Mouse (Mus musculus): ENCODE measurements around the gene Ahnak2. TPM values are rescaled to one million over a fixed set of nuclear protein-coding genes. Genes with fewer than 3 reads are reported as not detected.

Ahnak2 gene
- total RNA-seq, 2 experiments from 2014 or later, result 15.3 to 16.6 TPM

DNA sequence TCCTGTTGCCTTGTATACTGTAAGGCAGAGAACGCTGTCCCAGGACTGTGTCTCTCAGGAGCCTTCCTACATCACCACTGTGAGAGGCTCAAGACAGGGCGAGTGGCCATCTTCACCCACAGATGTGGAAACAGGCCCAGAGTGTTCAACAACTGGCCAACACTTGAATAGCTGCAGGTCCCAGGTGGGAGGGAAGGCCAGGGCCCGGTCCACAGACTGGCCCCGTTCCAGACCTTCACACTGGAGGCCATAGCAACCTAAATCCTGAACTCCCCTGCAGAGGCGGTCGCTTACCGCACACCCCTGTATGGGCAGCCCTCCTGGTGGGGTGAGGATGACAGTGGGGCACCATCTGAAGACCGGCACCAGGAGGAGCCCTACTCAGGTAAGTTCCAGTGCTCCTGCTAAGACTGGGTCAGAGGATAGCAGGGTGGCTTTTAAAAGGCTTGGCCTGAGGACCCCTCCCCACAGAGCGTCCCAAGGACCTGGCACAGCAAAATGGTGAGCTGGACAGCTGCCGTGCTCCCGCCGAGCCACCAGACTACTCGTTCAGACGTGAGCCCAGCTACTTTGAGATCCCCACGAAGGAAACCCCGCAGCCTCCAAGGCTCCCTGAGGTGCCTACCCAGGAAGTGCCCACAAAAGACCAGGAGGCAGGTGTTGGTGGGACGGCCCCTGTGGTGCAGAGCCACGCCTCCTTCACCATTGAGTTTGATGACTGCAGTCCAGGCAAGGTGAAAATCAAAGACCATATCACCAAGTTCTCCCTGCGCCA, 67.4 kb downstream of the Ahnak2 start:
- DNase-seq, result no peak

- DNase-seq, result no peak
Observed at GRCm38 (mm10) chr12:112734108-112734820, 68.2 kb downstream of the Ahnak2 start.

DNA sequence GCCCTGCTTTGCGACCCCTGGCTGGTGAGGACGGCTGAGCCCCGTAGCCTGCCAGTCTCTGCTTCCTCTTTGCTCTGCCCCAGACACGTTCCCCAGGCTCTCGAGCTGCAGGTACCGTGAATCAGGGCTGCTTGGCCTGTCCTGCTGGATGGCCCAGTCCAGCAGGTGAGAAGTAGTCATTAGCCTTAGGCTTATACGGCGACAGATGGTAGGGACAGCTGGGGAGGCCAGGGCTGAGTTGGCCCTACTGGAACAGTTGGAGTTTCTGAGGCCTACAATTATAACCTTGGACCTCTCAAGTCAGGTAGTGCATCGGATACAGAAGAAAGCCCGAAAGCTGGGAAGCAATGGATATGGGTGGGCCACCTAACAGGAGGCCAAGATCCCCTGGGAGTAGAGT, 69.9 kb downstream of the Ahnak2 start:
- no peak for DNase-seq

DNA sequence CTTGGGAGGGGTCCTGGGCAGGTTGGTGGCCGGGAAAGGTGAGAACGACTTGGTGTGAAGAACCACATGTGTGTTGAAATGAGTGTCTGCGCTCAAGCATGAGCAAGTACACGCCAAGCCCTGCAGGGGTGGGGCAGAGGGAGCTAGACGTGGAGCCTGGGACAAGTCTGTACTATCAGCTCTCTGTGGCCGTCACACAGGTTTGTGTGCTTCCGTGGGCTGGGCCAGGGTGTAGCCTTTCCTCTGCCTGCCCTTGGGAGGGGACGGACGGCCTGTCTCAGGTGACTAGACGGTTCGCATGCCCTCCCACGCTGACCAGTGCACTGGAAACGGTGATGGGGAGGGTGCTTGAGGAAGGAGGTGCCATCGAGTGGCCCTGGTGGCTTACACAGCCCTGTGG, 71.6 kb downstream of the Ahnak2 start:
- DNase-seq, result no peak

- DNase-seq, result no peak
Observed at GRCm38 (mm10) chr12:112727801-112728200, 74.7 kb downstream of the Ahnak2 start.

- DNase-seq, result peak; percentile 63 to 81
Observed at GRCm38 (mm10) chr12:112724077-112724805, 78.2 kb downstream of the Ahnak2 start.

DNA sequence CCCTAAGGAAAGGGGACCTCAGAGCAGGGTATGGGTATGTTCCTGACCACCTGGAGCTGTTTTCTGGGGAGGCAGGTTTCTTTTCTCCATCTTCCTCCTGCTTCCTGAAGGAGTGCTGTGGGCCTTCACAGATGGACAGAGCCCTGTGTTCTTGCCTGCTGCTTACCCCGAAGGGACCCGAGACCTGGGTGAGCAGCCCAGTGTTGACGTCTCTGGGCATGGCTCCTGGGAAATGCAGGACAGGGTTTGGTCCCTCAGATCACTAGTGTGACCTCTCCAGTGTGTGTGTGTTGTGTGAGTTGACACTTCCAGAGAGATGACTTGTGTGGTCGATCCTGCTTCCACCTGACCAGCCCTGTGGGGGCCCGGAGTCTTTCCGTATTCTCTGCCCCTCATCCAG, 79.0 kb downstream of the Ahnak2 start:
- DNase-seq, result no peak

GRCm38 (mm10) chr12:112723028-112723330, 79.5 kb downstream of the Ahnak2 start:
- DNase-seq, result no peak

DNA sequence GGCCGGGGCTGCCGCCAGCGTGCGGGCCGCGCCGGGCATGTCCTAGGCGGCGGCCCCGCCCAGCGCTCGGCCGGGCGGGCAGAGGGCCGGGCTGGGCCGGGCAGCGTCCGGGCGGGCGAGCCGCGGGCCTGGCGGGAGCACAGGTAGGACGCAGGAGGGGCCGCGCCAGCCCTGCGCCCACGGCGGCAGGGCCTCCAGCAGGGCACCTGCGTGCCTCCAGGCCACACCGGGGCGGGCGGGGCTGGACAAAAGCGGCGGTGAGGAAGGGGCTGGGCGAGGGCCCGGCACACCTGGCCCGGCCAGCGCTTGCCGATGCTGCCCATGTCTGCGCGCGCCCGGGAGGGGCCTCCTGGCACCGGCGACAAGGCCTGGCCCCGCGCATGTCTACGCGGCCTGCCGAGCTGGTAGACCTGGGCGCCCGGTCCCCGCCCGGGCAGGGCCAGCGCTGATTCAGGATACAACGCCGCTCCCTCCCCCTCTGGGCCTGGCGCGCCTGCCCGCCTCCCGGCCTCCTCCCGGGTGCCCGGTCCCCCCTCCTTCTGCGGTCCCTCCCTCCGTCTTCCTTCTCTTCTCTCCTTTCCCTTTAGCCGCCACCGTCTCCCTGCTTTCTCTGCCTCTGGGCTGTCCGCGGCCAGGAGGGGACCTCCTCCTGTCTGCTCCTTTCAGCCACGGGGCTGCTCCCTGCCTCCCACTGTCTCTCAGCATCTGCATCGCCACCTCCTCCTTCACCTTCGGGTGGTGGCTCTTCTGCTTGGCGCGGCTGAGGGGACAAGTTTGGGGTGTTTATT, 80.0 kb downstream of the Ahnak2 start:
- DNase-seq, result peak; percentile 54 to 62

Small RNA genes lying within 50 kb of the gene (microRNA-seq; reads per million reads assigned to microRNA genes)
- 0.76 to 0.81 reads per million in 2 experiments for gene Mir6940

Other genes with a start within 250 kb of the Ahnak2 start
- gene Inf2, start 213.9 kb downstream of the Ahnak2 start, total RNA-seq (2021), result 10 to 100 TPM; 11.9 to 17.2 TPM
- gene Adssl1, start 182.6 kb downstream of the Ahnak2 start, total RNA-seq (2021), result 100 to 1,000 TPM; 192 to 206 TPM
- gene Siva1, start 158.0 kb downstream of the Ahnak2 start, total RNA-seq (2021), result 10 to 100 TPM; 31.7 to 35.2 TPM
- 100 to 1,000 TPM; 182 to 193 TPM for gene Akt1, start 127.8 kb downstream of the Ahnak2 start, total RNA-seq (2021)
- 1 to 10 TPM; 3.6 to 4.9 TPM for gene Zbtb42, start 123.8 kb downstream of the Ahnak2 start, total RNA-seq (2021)
- gene Cep170b, start 82.2 kb downstream of the Ahnak2 start, total RNA-seq (2021), result 10 to 100 TPM; 10.1 to 11.1 TPM
- gene Pld4, start 42.0 kb downstream of the Ahnak2 start, total RNA-seq (2021), result 1 to 10 TPM; 6.0 to 7.8 TPM
- gene Clba1, start 6.3 kb upstream of the Ahnak2 start, total RNA-seq (2021), result 1 to 10 TPM; 2.0 to 2.2 TPM
- 1 to 10 TPM; 5.1 to 5.6 TPM for gene Cdca4, start 26.8 kb upstream of the Ahnak2 start, total RNA-seq (2021)
- gene Gpr132, start 65.6 kb upstream of the Ahnak2 start, total RNA-seq (2021), result 1 to 10 TPM in 1 of 2 experiments, under 1 TPM in 1; 0.37 to 1.3 TPM
- gene Jag2, start 127.1 kb upstream of the Ahnak2 start, total RNA-seq (2021), result 10 to 100 TPM; 31.5 to 38.6 TPM
- 1 to 10 TPM; 8.2 to 9.2 TPM for gene Nudt14, start 139.5 kb upstream of the Ahnak2 start, total RNA-seq (2021)
- gene Btbd6, start 173.8 kb upstream of the Ahnak2 start, total RNA-seq (2021), result 10 to 100 TPM; 24.3 to 27.6 TPM
- gene Brf1, start 198.0 kb upstream of the Ahnak2 start, total RNA-seq (2021), result 10 to 100 TPM; 21.4 to 26.4 TPM
- 10 to 100 TPM; 33.1 to 37.1 TPM for gene Pacs2, start 211.9 kb upstream of the Ahnak2 start, total RNA-seq (2021)